Mouse (Mus musculus) forebrain, embryonic 10.5 days (tissue): ENCODE measurements around the gene Ndufv3. TPM values are rescaled to one million over a fixed set of nuclear protein-coding genes. Genes with fewer than 3 reads are reported as not detected.

Experiments
- DNase-seq: peaks from one replicate; pipeline ENCODE4 v3.0.0-alpha.2; 2017; ENCODE audit warnings: low spot score; ENCODE audit errors: extremely low spot score
- H3K27ac ChIP-seq: fragments of 300-500 bp; sonication (generic); 2 replicates; pipeline ENCODE4 v1.5.1; 2016; ENCODE audit warnings: mild to moderate bottlenecking
- H3K27me3 ChIP-seq: fragments of 300-500 bp; sonication (generic); 2 replicates; pipeline ENCODE4 v1.6.1; 2016; ENCODE audit warnings: mild to moderate bottlenecking; ENCODE audit not compliant: poor library complexity, severe bottlenecking
- H3K36me3 ChIP-seq: fragments of 300-500 bp; sonication (generic); replicated peaks from 2 replicates; pipeline ENCODE4 v1.6.1; 2016; ENCODE audit warnings: mild to moderate bottlenecking, moderate library complexity
- H3K4me1 ChIP-seq: fragments of 300-500 bp; sonication (generic); 2 replicates; pipeline ENCODE4 v1.6.1; 2016
- H3K4me3 ChIP-seq: fragments of 300-500 bp; sonication (generic); 2 replicates; pipeline ENCODE4 v1.5.1; 2016; ENCODE audit warnings: mild to moderate bottlenecking, moderate library complexity
- H3K9me3 ChIP-seq: fragments of 300-500 bp; sonication (generic); 2 replicates; pipeline ENCODE4 v1.6.1; 2016; ENCODE audit warnings: mild to moderate bottlenecking, moderate library complexity
- WGBS: fragments of 180-500 bp; shearing (Covaris S2); methylation state at CpG from one replicate; pipeline ENCODE4 v1.1.7; 2016; 5-methylcytosine and 5-hydroxymethylcytosine counted together
- polyA plus RNA-seq: library from polyadenylated mRNA; unstranded; fragments of >200 nt; fragmentation: Nextera tagmentation; extraction: Ambion mirVana; gene quantifications from 2 replicates; pipeline ENCODE4 v1.2.1, GENCODE M21; 2016

Ndufv3 gene
- polyA plus RNA-seq, 1 experiment from 2014 or later: 224 TPM

DNA sequence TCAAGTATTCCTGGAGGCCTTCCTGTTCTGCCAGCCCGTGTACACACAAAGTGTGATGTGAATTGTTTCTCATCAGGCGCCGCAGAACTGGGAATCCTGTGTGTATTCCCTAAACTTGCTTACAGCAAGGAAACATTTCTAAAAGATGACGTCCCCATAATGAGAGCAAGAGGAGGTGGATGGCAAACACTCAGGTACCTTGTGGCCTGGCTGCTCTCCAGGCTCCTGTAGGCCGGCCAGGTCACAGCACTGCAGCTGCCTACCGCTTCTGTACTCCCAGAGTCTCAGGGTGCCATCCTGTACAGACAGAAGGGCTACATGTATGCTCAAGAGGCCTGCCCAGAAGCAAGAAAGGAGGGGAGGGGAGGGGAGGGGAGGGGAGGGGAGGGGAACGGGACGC lies 19.5 kb upstream of the Ndufv3 start:
- Histone ChIP-seq H3K4me1 (peaks cover 18% of the 10 kb centered on the region), H3K4me3 (no peak overlapping the region), H3K9me3 (no peaks in the 10 kb centered on the region), H3K27ac (no peak overlapping the region), H3K36me3 (peaks cover 100% of the 10 kb centered on the region), H3K27me3 (no peaks in the 10 kb centered on the region)
- WGBS: 93% methylated on average over 8 of the region's 8 CpGs
- no peak for DNase-seq

GRCm38 (mm10) chr17:31500908-31501307 lies 19.0 kb upstream of the Ndufv3 start:
- Histone ChIP-seq H3K36me3 (peaks cover 100% of the 10 kb centered on the region), H3K27ac (no peak overlapping the region), H3K4me1 (peaks cover 20% of the 10 kb centered on the region), H3K4me3 (no peak overlapping the region), H3K9me3 (no peaks in the 10 kb centered on the region), H3K27me3 (no peaks in the 10 kb centered on the region)
- WGBS: 86% methylated on average over 3 of the region's 3 CpGs
- no peak for DNase-seq

DNA sequence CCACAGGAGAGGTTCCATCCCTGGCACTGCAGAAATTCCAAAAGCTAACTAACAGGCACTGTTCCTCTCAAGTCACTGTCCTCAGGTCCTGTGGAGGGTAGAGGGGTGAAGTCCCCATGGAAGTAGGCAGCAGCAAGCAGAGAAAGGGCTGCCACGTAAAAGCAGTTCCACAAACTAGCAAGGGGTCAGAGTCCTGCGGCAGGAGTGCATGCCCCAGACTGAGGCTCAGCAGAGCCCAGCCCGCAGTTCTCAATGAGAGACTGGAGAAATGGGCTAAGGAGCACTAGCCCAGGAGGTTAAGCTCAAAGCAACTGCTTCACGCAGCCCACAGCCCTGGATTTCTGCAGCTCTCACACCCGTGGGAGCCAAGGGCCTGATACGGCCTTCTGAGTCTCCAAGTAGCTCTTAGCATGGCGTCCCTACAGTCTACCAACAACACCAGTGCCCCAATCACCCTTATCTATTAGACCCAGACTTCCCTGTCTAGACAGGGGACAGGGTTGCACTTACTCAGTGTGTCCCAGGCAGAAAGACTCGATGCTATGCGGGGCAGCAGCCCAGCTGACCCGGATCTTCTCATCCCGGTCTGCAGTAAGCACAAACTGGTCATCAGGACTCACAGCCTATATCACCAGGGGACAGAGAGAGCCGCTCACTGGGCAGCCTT lies 17.5 kb upstream of the Ndufv3 start:
- Histone ChIP-seq H3K36me3 (peaks cover 99% of the 10 kb centered on the region), H3K4me3 (no peak overlapping the region), H3K27me3 (no peaks in the 10 kb centered on the region), H3K9me3 (no peaks in the 10 kb centered on the region), H3K4me1 (peaks cover 20% of the 10 kb centered on the region), H3K27ac (no peak overlapping the region)
- 90% methylated on average over 12 of the region's 12 CpGs for WGBS
- no peak for DNase-seq

DNA sequence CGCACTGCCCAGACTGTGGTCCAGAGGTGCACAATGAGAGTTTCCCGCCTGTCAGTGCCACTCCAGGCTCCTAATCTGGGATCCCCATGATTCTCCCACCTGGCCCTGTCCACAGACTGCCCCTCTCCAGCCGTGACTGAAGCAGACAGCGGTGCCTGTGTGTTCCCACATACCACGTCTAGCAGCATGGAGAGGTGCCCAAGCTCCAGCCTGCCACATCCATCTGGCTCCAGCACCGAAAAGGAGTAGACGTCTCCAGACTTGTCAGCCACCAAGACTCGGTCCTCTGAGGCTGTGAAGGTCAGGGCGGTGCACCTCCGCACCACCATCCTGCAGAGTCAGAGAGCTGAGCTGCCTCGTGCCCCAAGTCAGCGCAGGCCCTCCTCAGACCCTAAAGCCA lies 16.6 kb upstream of the Ndufv3 start:
- WGBS: 95% methylated on average over 12 of the region's 12 CpGs
- Histone ChIP-seq H3K27ac (no peak overlapping the region), H3K9me3 (no peaks in the 10 kb centered on the region), H3K36me3 (peaks cover 99% of the 10 kb centered on the region), H3K4me1 (peaks cover 20% of the 10 kb centered on the region), H3K27me3 (no peaks in the 10 kb centered on the region), H3K4me3 (no peak overlapping the region)
- DNase-seq: no peak

GRCm38 (mm10) chr17:31503936-31504335 lies 16.0 kb upstream of the Ndufv3 start:
- Histone ChIP-seq H3K27me3 (no peaks in the 10 kb centered on the region), H3K4me3 (no peak overlapping the region), H3K9me3 (no peaks in the 10 kb centered on the region), H3K4me1 (peaks cover 20% of the 10 kb centered on the region), H3K36me3 (peaks cover 99% of the 10 kb centered on the region), H3K27ac (no peak overlapping the region)
- WGBS: 79% methylated on average over 2 of the region's 2 CpGs
- DNase-seq: no peak

DNA sequence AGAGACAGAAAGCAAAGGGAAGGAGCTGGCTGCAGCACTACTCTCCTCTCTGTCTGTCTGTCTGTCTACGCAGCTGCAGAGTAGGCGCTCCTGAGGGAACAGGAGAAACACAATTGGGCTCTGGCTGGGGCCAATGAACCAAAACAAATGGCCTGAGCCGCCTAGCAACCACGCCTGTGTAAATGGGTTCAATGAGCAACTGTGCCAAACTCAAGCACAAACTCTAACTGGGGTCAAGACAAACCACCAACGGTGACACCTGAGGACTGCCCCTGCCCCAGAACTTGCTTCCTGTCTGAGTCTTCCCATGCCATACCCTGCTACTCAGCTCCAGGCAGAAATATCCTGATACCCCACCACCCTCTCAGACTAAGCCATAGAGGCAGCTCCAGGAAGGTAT lies 14.9 kb upstream of the Ndufv3 start:
- Histone ChIP-seq H3K4me1 (peaks cover 20% of the 10 kb centered on the region), H3K27me3 (no peaks in the 10 kb centered on the region), H3K9me3 (no peaks in the 10 kb centered on the region), H3K36me3 (peaks cover 99% of the 10 kb centered on the region), H3K27ac (0 out of 2 replicates have a peak overlapping the region, but pooled peaks have one; percentile 16), H3K4me3 (no peak overlapping the region)
- WGBS: 57% methylated on average over 5 of the region's 5 CpGs
- no peak for DNase-seq

- Histone ChIP-seq H3K4me3 (no peak overlapping the region), H3K36me3 (peaks cover 92% of the 10 kb centered on the region), H3K27ac (no peak overlapping the region), H3K27me3 (no peaks in the 10 kb centered on the region), H3K9me3 (no peaks in the 10 kb centered on the region), H3K4me1 (peaks cover 26% of the 10 kb centered on the region)
- WGBS: 87% methylated on average over 7 of the region's 7 CpGs
- no peak for DNase-seq
Measured at GRCm38 (mm10) chr17:31506282-31506681, 13.6 kb upstream of the Ndufv3 start.

- no peaks in the 10 kb centered on the region for H3K9me3 ChIP-seq
- WGBS: 92% methylated on average over 6 of the region's 6 CpGs
- DNase-seq: no peak
- H3K27ac ChIP-seq: peak overlapping the region; percentile 94; the same call in 1 of the 2 replicates
- peak overlapping the region; percentile 90 for H3K4me3 ChIP-seq
- no peaks in the 10 kb centered on the region for H3K27me3 ChIP-seq
- H3K36me3 ChIP-seq: peaks cover 45% of the 10 kb centered on the region
- peaks cover 20% of the 10 kb centered on the region for H3K4me1 ChIP-seq
Measured at GRCm38 (mm10) chr17:31510944-31511343, 9.0 kb upstream of the Ndufv3 start.

DNA sequence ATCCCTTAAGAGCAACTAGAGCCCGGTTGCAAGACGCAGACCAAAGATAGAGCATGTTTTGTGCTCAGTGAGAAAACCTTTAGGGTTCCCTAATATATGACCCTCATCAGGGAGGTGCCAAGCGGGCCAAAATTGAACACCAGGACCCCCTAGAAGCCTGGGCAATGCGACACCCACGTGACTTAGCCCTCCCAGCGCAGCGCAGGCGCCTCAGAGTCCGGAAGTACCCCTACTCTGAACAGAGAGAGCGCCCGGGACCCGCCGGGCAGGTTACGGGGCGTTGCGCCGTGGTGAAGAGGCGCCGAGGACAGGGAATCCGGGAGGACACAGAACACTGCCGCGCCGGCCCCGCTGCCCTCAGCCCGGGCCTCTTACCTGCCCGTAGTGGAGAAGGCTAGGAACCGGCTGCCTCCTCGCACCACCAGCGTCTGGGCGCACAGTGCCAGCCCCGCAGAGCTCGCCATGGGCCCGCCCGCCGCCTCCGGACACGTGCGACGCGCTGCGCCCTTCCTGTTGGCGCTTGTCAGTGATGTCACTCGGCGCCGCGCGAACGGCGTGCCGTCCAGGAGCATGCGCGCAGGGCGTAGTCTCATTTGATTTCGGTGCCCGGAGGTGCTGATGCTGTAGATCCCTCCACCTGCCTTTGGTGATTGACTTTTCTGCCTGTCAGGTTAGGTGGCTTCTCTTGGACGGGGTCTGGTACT lies 8.0 kb upstream of the Ndufv3 start:
- Histone ChIP-seq H3K27me3 (no peaks in the 10 kb centered on the region), H3K4me1 (peaks cover 20% of the 10 kb centered on the region), H3K27ac (peak overlapping the region; percentile 94), H3K4me3 (peak overlapping the region; percentile 90), H3K9me3 (no peaks in the 10 kb centered on the region), H3K36me3 (peaks cover 36% of the 10 kb centered on the region)
- under 1% methylated on average over 56 of the region's 56 CpGs for WGBS
- DNase-seq: peak; percentile 89

GRCm38 (mm10) chr17:31512593-31512992 lies 7.3 kb upstream of the Ndufv3 start:
- WGBS: 25% methylated on average over 6 of the region's 6 CpGs
- Histone ChIP-seq H3K27me3 (no peaks in the 10 kb centered on the region), H3K4me1 (peaks cover 20% of the 10 kb centered on the region), H3K27ac (peak overlapping the region; percentile 94), H3K36me3 (peaks cover 29% of the 10 kb centered on the region), H3K9me3 (no peaks in the 10 kb centered on the region), H3K4me3 (peak overlapping the region; percentile 90)
- no peak for DNase-seq

DNA sequence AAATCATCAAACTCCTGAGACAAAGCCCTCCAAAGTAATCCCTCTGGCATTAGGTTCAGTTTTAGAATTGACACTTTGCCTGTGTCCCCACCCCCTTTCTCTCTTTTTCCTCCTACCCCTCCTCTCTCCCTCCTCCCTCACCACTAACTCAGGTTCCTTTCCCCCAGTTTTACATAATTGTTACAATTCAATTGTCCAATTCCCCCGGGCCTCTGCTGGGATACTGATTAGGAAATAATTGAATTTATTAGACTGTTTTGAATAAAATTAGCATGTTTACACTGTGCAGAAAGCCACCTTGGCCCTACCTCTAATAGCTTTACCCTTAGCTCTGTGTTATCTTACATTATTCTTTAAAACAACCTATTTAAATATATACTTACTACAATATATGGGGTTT lies 5.2 kb upstream of the Ndufv3 start:
- H3K4me3 ChIP-seq: no peak overlapping the region
- H3K4me1 ChIP-seq: peaks cover 26% of the 10 kb centered on the region
- no peaks in the 10 kb centered on the region for H3K27me3 ChIP-seq
- H3K27ac ChIP-seq: no peak overlapping the region
- H3K9me3 ChIP-seq: no peaks in the 10 kb centered on the region
- 75% methylated on average over 1 of the region's 1 CpGs for WGBS
- DNase-seq: no peak
- H3K36me3 ChIP-seq: peaks cover 8% of the 10 kb centered on the region

DNA sequence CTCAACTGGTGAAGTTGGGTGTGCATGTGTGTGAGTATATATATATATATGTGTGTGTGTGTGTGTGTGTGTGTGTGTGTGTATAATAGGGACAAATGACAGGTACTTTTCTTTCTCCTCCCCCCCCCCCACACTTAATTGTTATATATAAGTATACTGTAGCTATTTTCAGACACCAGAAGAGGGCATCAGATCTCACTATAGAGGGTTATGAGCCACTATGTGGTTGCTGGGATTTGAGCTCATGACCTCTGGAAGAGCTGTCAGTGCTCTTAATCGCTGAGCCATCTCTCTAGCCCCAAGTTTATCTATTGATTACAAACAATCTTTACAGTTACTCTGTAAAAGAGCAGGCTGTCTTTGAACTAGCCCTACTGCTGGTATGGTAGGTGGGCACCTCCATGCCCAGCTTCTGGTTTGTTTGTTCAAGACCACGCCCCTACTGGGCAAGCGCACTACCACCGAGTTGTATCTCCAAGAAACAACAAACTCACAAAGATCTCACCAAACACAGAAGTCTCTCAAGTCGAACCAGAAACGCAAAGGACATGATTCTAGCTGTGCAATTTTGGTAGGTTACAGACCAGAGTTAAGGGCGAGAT lies 470 bp upstream of the Ndufv3 start:
- Histone ChIP-seq H3K27me3 (no peaks in the 10 kb centered on the region), H3K4me1 (peaks cover 24% of the 10 kb centered on the region), H3K36me3 (peaks cover 22% of the 10 kb centered on the region), H3K27ac (peak overlapping the region; percentile 91), H3K4me3 (peak overlapping the region; percentile 85), H3K9me3 (no peaks in the 10 kb centered on the region)
- DNase-seq: no peak
- 2% methylated on average over 7 of the region's 7 CpGs for WGBS

- 20% methylated on average over 3 of the region's 3 CpGs for WGBS
- DNase-seq: no peak
- Histone ChIP-seq H3K27me3 (no peaks in the 10 kb centered on the region), H3K36me3 (peaks cover 32% of the 10 kb centered on the region), H3K9me3 (no peaks in the 10 kb centered on the region), H3K4me3 (peak overlapping the region; percentile 85), H3K4me1 (peaks cover 24% of the 10 kb centered on the region), H3K27ac (no peak overlapping the region; the same call in 1 of the 2 replicates)
Measured at GRCm38 (mm10) chr17:31520895-31521294, 980 bp downstream of the Ndufv3 start.
